Mouse (Mus musculus): ENCODE measurements around the gene Slc39a11.

DNA sequence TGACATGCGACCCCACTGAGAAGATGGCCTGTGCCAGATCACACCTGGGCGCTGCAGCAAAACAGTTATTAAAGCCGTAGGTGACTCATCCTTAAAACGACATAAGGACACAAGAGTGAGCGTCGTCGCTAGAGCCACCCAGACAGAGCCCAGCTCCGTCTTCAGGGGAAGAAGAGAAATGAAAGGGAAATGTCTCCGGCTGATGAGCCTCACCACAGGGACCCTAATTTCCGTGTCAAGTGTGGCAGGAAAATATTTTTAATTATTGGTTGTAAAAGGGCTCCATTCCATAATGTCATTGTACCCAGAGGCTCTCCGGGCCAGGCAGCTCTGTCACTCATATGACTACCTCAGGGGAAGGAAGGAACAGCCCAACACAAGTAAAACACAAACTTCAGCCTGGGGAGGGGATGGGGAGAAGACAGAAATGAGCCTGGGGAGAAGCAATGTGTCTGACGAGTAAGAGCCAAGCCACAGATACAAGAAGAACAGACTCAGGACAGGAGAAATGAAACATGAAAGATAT is 155.8 kb downstream of the Slc39a11 start:
- no peak for TF ChIP-seq CTCF (IDR thresholded peaks at IDR 0.05; ENCODE audit: extremely low read depth, insufficient read length, insufficient replicate concordance, low read depth, low read length)
- no peak for TF ChIP-seq POLR2A (IDR thresholded peaks at IDR 0.05; ENCODE audit: low read depth, low read length)

All from small intestine, adult 2 months (tissue).